21 mouse cellular contexts compared by ENCODE assay signal in the genomic region with DNA sequence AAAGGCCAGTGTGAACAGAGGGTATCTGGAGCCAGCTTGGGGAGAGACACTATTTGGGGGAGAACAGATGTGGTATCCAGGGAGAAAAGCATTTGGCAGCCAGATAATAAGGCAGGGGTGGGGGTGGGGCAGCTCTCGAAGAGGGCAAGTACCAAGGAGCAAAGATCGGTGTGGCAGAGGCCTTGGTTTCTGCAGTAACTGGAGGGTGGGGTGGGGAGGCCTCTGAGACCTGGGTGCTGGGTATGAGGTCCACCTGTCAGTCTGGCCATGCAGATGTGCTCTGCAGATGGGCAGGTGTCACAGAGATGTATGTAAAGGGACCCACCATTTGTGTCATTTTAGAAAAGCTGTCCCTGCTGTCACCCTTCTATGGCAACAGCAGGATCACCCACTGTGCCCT. TPM values are rescaled to one million over a fixed set of nuclear protein-coding genes. Genes with fewer than 3 reads are reported as not detected.
A peak's percentile ranks its signal among the peaks of the same experiment; 100 is the strongest.
DNase-seq lines count a peak whose midpoint lies in the region; ATAC-seq and TF ChIP-seq lines count a peak whose summit lies in the region.
"Had no signal": no experiment of that assay in that cellular context is flagged by ENCODE, and none has a peak within 500 bp of the region (broad histone marks: within the 10 kb centered on the region; RNA-seq: fewer than 3 reads in every experiment).

No protein-coding gene starts in this region.

- WGBS in kidney, adult 2 months: 47% methylated on average over 2 of the region's 2 CpGs
- WGBS in kidney, embryonic 14.5 days: 59% methylated on average over 2 of the region's 2 CpGs
- whole genome bisulfite sequencing in intestine, embryonic 15.5 days: 39% methylated on average over 2 of the region's 2 CpGs
- WGBS in intestine, embryonic 16.5 days: 49% methylated on average over 2 of the region's 2 CpGs
- WGBS in lung, adult 2 months: 55% methylated on average over 2 of the region's 2 CpGs

- H3K27me3 ChIP-seq in kidney, adult 2 months (replicated peaks; ENCODE audit: control insufficient read depth, insufficient read depth, low read length): no peaks in the 10 kb centered on the region
- no peaks in the 10 kb centered on the region for H3K27me3 ChIP-seq in kidney, embryonic 14.5 days (ENCODE audit: control insufficient read depth, insufficient read depth, low read length)
- no peaks in the 10 kb centered on the region for H3K27me3 ChIP-seq in intestine, embryonic 15.5 days (replicated peaks)
- no peaks in the 10 kb centered on the region for H3K27me3 ChIP-seq in intestine, embryonic 16.5 days (replicated peaks; ENCODE audit: control insufficient read depth, insufficient read depth, low read length)
- H3K27me3 ChIP-seq: forebrain, embryonic 15.5 days; heart, embryonic 12.5 days; hindbrain, embryonic 12.5 days had no signal

- TF ChIP-seq CTCF in kidney, adult 2 months (conservative IDR thresholded peaks at IDR 0.05; ENCODE audit: insufficient read depth, insufficient read length, low read depth, low read length): no peak
- no peak for TF ChIP-seq CTCF in lung, adult 2 months (IDR thresholded peaks at IDR 0.05; ENCODE audit: insufficient read depth, low read length)

- no peak for TF ChIP-seq POLR2A in kidney, adult 2 months (IDR thresholded peaks at IDR 0.05; ENCODE audit: low read depth, low read length)
- no peak for TF ChIP-seq POLR2A in lung, adult 2 months (IDR thresholded peaks at IDR 0.05; ENCODE audit: borderline replicate concordance, extremely low read depth, low read depth, low read length)

- H3K9me3 ChIP-seq in kidney, embryonic 14.5 days (ENCODE audit: control insufficient read depth, low read length): no peaks in the 10 kb centered on the region
- H3K9me3 ChIP-seq in intestine, embryonic 15.5 days: no peaks in the 10 kb centered on the region
- no peaks in the 10 kb centered on the region; the same call in 1 of the 2 replicates for H3K9me3 ChIP-seq in intestine, embryonic 16.5 days (ENCODE audit: control insufficient read depth, low read length)
- H3K9me3 ChIP-seq: forebrain, embryonic 15.5 days; hindbrain, embryonic 12.5 days had no signal

- H3K4me2 ChIP-seq in kidney, embryonic 14.5 days (replicated peaks; ENCODE audit: low read depth, low read length): no peak overlapping the region
- H3K4me2 ChIP-seq in intestine, embryonic 15.5 days (replicated peaks): no peak overlapping the region
- no peak overlapping the region for H3K4me2 ChIP-seq in intestine, embryonic 16.5 days (ENCODE audit: low read depth, low read length)
- H3K4me2 ChIP-seq: forebrain, embryonic 15.5 days; heart, embryonic 12.5 days; hindbrain, embryonic 12.5 days had no signal

- peaks cover 4% of the 10 kb centered on the region; the same call in 1 of the 2 replicates for H3K4me1 ChIP-seq in kidney, adult 2 months (ENCODE audit: control insufficient read depth, insufficient read depth, low read length)
- no peaks in the 10 kb centered on the region for H3K4me1 ChIP-seq in kidney, embryonic 14.5 days (ENCODE audit: control insufficient read depth, insufficient read depth, low read length)
- H3K4me1 ChIP-seq in intestine, embryonic 15.5 days (replicated peaks): peaks cover 24% of the 10 kb centered on the region; the same call in 1 of the 2 replicates
- peaks cover 28% of the 10 kb centered on the region; the same call in 1 of the 2 replicates for H3K4me1 ChIP-seq in intestine, embryonic 16.5 days (ENCODE audit: control insufficient read depth, insufficient read depth, low read length)
- no peaks in the 10 kb centered on the region for H3K4me1 ChIP-seq in lung, adult 2 months (ENCODE audit: control insufficient read depth, insufficient read depth, low read length)
- H3K4me1 ChIP-seq: forebrain, embryonic 15.5 days had no signal

- H3K36me3 ChIP-seq in kidney, adult 2 months (ENCODE audit: control insufficient read depth, insufficient read depth, low read length): no peaks in the 10 kb centered on the region
- no peaks in the 10 kb centered on the region for H3K36me3 ChIP-seq in kidney, embryonic 14.5 days (ENCODE audit: control insufficient read depth, insufficient read depth, low read length)
- no peaks in the 10 kb centered on the region for H3K36me3 ChIP-seq in intestine, embryonic 15.5 days
- no peaks in the 10 kb centered on the region for H3K36me3 ChIP-seq in intestine, embryonic 16.5 days (ENCODE audit: control insufficient read depth, insufficient read depth, low read length)
- H3K36me3 ChIP-seq: embryonic facial prominence, embryonic 10.5 days; forebrain, embryonic 15.5 days; heart, embryonic 12.5 days; hindbrain, embryonic 12.5 days had no signal

- no peak overlapping the region for H3K27ac ChIP-seq in kidney, adult 2 months (ENCODE audit: insufficient read depth, low read depth, low read length)
- no peak overlapping the region for H3K27ac ChIP-seq in kidney, embryonic 14.5 days (ENCODE audit: low read depth, low read length)
- H3K27ac ChIP-seq in intestine, embryonic 15.5 days: peak overlapping the region; percentile 11; the same call in 1 of the 2 replicates
- peak overlapping the region; percentile 21 for H3K27ac ChIP-seq in intestine, embryonic 16.5 days (ENCODE audit: low read length)
- H3K27ac ChIP-seq: embryonic facial prominence, embryonic 10.5 days; forebrain, embryonic 15.5 days; hindbrain, embryonic 12.5 days had no signal

- ATAC-seq in kidney, embryonic 14.5 days (ENCODE audit: low FRiP score, low TSS enrichment): no peak
- ATAC-seq in intestine, embryonic 15.5 days: peak; percentile 72
- peak; percentile 81 for ATAC-seq in intestine, embryonic 16.5 days
- ATAC-seq: forebrain, embryonic 15.5 days; hindbrain, embryonic 16.5 days had no signal

- peak; percentile 54 for DNase-seq in kidney, adult 2 months
- DNase-seq in kidney, postnatal 25 days: peak; percentile 30 to 76
- DNase-seq in lung, adult 2 months: no peak
- no peak for DNase-seq in layer of hippocampus, adult 18-20 months (ENCODE audit: low spot score in 2 of 2)
- DNase-seq: adrenal gland, adult 2 months; adrenal gland, postnatal 25 days; cerebellum, adult 18-20 months; cerebellum, postnatal 10 days; gastrocnemius, postnatal 36 days; heart, adult 18-20 months; heart, postnatal 10 days; heart, postnatal 4 days had no signal

- H3K9ac ChIP-seq in kidney, embryonic 14.5 days (ENCODE audit: low read depth, low read length): no peak overlapping the region
- H3K9ac ChIP-seq in intestine, embryonic 15.5 days: no peak overlapping the region
- no peak overlapping the region for H3K9ac ChIP-seq in intestine, embryonic 16.5 days (ENCODE audit: low read depth, low read length)
- H3K9ac ChIP-seq: forebrain, embryonic 15.5 days; hindbrain, embryonic 12.5 days had no signal

- no peak overlapping the region for H3K4me3 ChIP-seq in kidney, adult 2 months (ENCODE audit: insufficient read depth, low read depth, low read length)
- H3K4me3 ChIP-seq in kidney, embryonic 14.5 days (ENCODE audit: low read length): no peak overlapping the region
- H3K4me3 ChIP-seq in intestine, embryonic 15.5 days (replicated peaks): no peak overlapping the region
- H3K4me3 ChIP-seq in intestine, embryonic 16.5 days (ENCODE audit: low read length): no peak overlapping the region
- H3K4me3 ChIP-seq in lung, adult 2 months (replicated peaks; ENCODE audit: extremely low read depth, low read depth, low read length): no peak overlapping the region
- H3K4me3 ChIP-seq: embryonic facial prominence, embryonic 10.5 days; forebrain, embryonic 15.5 days; heart, embryonic 12.5 days; hindbrain, embryonic 12.5 days had no signal

RNA-seq across cellular contexts. Expression of a gene that starts 8.0 kb away (rescaled TPM):
- not detected in 2 replicates for polyA plus RNA-seq in kidney, adult 2 months (2012; rRNA removed)
- not detected in 2 replicates for polyA plus RNA-seq in kidney, embryonic 14.5 days (2014; fragmentation: Nextera tagmentation; extraction: Ambion mirVana)
- not detected in 2 replicates for polyA plus RNA-seq in intestine, embryonic 15.5 days (2015; fragmentation: Nextera tagmentation; extraction: Ambion mirVana)
- not detected in 2 replicates for polyA plus RNA-seq in intestine, embryonic 16.5 days (2015; fragmentation: Nextera tagmentation; extraction: Ambion mirVana)
- polyA plus RNA-seq in lung, adult 2 months (2012; rRNA removed): not detected in 2 replicates
- not detected for total RNA-seq in layer of hippocampus, adult 18-20 months (2021)
- total RNA-seq: adrenal gland, adult 2 months; adrenal gland, postnatal 25 days; gastrocnemius, adult 8-10 months; gastrocnemius, postnatal 36 days; heart, adult 18-20 months; heart, postnatal 10 days; heart, postnatal 4 days had no signal
- polyA plus RNA-seq: adrenal gland, adult 2 months; embryonic facial prominence, embryonic 10.5 days; heart, embryonic 12.5 days; hindbrain, embryonic 12.5 days; hindbrain, embryonic 16.5 days had no signal

RNA-seq across cellular contexts. Expression of a gene that starts 18.7 kb away (rescaled TPM):
- polyA plus RNA-seq in kidney, adult 2 months (2012; rRNA removed): 49.3 and 49.6 TPM in 2 replicates
- 25.1 and 37.3 TPM in 2 replicates for polyA plus RNA-seq in kidney, embryonic 14.5 days (2014; fragmentation: Nextera tagmentation; extraction: Ambion mirVana)
- 27.7 and 28.4 TPM in 2 replicates for polyA plus RNA-seq in intestine, embryonic 15.5 days (2015; fragmentation: Nextera tagmentation; extraction: Ambion mirVana)
- polyA plus RNA-seq in intestine, embryonic 16.5 days (2015; fragmentation: Nextera tagmentation; extraction: Ambion mirVana): 23.9 and 24.0 TPM in 2 replicates
- 50.9 and 56.2 TPM in 2 replicates for polyA plus RNA-seq in lung, adult 2 months (2012; rRNA removed)
- total RNA-seq in layer of hippocampus, adult 18-20 months (2021): 100 to 1,000 TPM; 107 to 109 TPM

Comparison
In these comparisons a context has a peak if more than half of its experiments do, and no peak if none do; other contexts are left out.
1. DNase-seq: peak in kidney, adult 2 months (single experiment) and kidney, postnatal 25 days (2 of 2); none in lung, adult 2 months (single experiment) and layer of hippocampus, adult 18-20 months (0 of 2).
2. H3K27ac ChIP-seq: peak in intestine, embryonic 15.5 days (single experiment) and intestine, embryonic 16.5 days (single experiment); none in kidney, adult 2 months (single experiment) and kidney, embryonic 14.5 days (single experiment).